Mouse (Mus musculus) stomach, embryonic 14.5 days (tissue): ENCODE results near the gene Acap1. TPM values are rescaled to one million over a fixed set of nuclear protein-coding genes. Genes with fewer than 3 reads are reported as not detected.
"Not testable (repeated sequence)": the region's sequence is repeated elsewhere in the genome, so short reads cannot be mapped to it uniquely, and the experiment has no call there.

Experiments
- ATAC-seq: fragments of 200-750 bp; cut with Nextera tagmentation; 2 replicates; pipeline ENCODE4 v1.8.0; 2017; ENCODE audit warnings: low read depth, moderate TSS enrichment; ENCODE audit not compliant: insufficient number of reproducible peaks, insufficient read depth, low FRiP score
- H3K27ac ChIP-seq: fragments of 300-500 bp; sonication (generic); 2 replicates; pipeline ENCODE4 v1.5.1; 2014; ENCODE audit warnings: mild to moderate bottlenecking, low read length, moderate library complexity, mixed read lengths
- H3K27me3 ChIP-seq: fragments of 300-500 bp; sonication (generic); 2 replicates; pipeline ENCODE4 v1.6.1; 2014; ENCODE audit warnings: low read length, control low read depth, mixed read lengths; ENCODE audit not compliant: control insufficient read depth, insufficient read depth
- H3K36me3 ChIP-seq: fragments of 300-500 bp; sonication (generic); 2 replicates; pipeline ENCODE4 v1.6.1; 2014; ENCODE audit warnings: mild to moderate bottlenecking, control low read depth, low read length, moderate library complexity, mixed read lengths; ENCODE audit not compliant: control insufficient read depth, insufficient read depth
- H3K4me1 ChIP-seq: fragments of 300-500 bp; sonication (generic); 2 replicates; pipeline ENCODE4 v1.6.1; 2014; ENCODE audit warnings: low read length, control low read depth, mixed read lengths; ENCODE audit not compliant: control insufficient read depth, insufficient read depth
- H3K4me2 ChIP-seq: fragments of 300-500 bp; sonication (generic); replicated peaks from 2 replicates; pipeline ENCODE4 v1.6.1; 2014; ENCODE audit warnings: low read depth, low read length, control low read depth
- H3K4me3 ChIP-seq: fragments of 300-500 bp; sonication (generic); 2 replicates; pipeline ENCODE4 v1.5.1; 2014; ENCODE audit warnings: low read depth, low read length, control low read depth
- H3K9ac ChIP-seq: fragments of 300-500 bp; sonication (generic); replicated peaks from 2 replicates; pipeline ENCODE4 v1.6.1; 2014; ENCODE audit warnings: low read depth, mild to moderate bottlenecking, control low read depth, low read length, moderate library complexity, mixed read lengths
- H3K9me3 ChIP-seq: fragments of 300-500 bp; sonication (generic); 2 replicates; pipeline ENCODE4 v1.6.1; 2016; ENCODE audit warnings: low read depth, low read length, control low read depth; ENCODE audit not compliant: control insufficient read depth
- WGBS: fragments of 180-500 bp; shearing (Covaris S2); extraction: QIAGEN DNeasy Blood & Tissue Kit; methylation state at CpG from one replicate; pipeline ENCODE4 v1.1.7; 2014; 5-methylcytosine and 5-hydroxymethylcytosine counted together
- polyA plus RNA-seq: library from polyadenylated mRNA; unstranded; fragments of >200 nt; fragmentation: Nextera tagmentation; extraction: Ambion mirVana; gene quantifications from 2 replicates; pipeline ENCODE4 v1.2.1, GENCODE M21; 2014

Acap1 gene
- polyA plus RNA-seq, 1 experiment from 2014 or later: 3.5 TPM

DNA sequence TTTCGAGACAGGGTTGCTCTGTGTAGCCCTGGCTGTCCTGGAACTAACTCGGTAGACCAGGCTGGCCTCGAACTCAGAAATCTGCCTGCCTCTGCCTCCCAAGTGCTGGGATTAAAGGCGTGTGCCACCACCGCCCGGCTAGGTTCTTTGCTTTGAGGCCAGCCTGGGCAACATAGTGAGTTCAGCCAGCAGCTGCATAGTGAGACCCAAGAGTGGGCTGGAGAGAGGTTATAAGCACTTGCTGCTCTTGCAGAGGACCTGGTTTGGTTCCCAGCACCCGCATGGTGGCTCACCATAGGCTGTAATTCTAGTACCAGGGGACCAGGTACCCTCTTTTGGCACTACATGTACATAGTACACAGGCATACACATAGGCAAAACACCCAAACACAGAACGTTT lies 34.8 kb upstream of the Acap1 start:
- H3K9me3 ChIP-seq, H3K4me2 ChIP-seq, ATAC-seq, H3K27me3 ChIP-seq, H3K4me3 ChIP-seq, H3K27ac ChIP-seq, H3K4me1 ChIP-seq, H3K36me3 ChIP-seq, H3K9ac ChIP-seq: not testable (repeated sequence)
- WGBS: 87% methylated on average over 8 of the region's 8 CpGs

- Histone ChIP-seq H3K9ac (no peak overlapping the region), H3K4me3 (no peak overlapping the region), H3K4me2 (no peak overlapping the region), H3K4me1 (0 out of 2 replicates have a peak, but pooled peaks cover 4% of the 10 kb centered on the region), H3K36me3 (no peaks in the 10 kb centered on the region), H3K9me3 (no peaks in the 10 kb centered on the region), H3K27me3 (no peaks in the 10 kb centered on the region), H3K27ac (no peak overlapping the region)
- ATAC-seq: no peak
- WGBS: 39% methylated on average over 4 of the region's 4 CpGs
Observed at GRCm38 (mm10) chr11:69929712-69930111, 34.4 kb upstream of the Acap1 start.

DNA sequence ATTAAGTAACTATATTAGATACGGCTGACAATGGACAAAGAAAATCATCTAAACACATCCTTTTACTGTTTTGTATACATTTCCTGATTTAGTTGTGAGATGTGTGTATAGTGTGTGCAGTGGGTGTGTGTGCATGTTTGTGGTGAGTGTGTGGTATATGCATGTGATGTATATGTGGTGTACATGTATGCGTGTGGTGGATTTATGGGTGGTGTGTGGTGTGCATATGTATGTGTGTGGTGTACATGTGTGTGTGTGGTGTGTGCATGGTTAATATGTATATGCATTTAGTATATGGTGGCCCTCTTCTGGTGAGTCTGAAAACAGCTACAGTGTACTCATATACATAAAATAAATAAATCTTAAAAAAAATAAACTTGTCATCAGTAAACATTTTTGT lies 32.2 kb upstream of the Acap1 start:
- H3K36me3 ChIP-seq: no peaks in the 10 kb centered on the region
- 97% methylated on average over 2 of the region's 2 CpGs for whole genome bisulfite sequencing
- no peak overlapping the region for H3K9ac ChIP-seq
- H3K4me1 ChIP-seq: peaks cover 4% of the 10 kb centered on the region
- H3K4me2 ChIP-seq: no peak overlapping the region
- no peaks in the 10 kb centered on the region for H3K9me3 ChIP-seq
- no peak overlapping the region for H3K4me3 ChIP-seq
- 0 out of 2 replicates have a peak, but pooled peaks have one; percentile 28 for ATAC-seq
- H3K27me3 ChIP-seq: no peaks in the 10 kb centered on the region
- H3K27ac ChIP-seq: no peak overlapping the region

DNA sequence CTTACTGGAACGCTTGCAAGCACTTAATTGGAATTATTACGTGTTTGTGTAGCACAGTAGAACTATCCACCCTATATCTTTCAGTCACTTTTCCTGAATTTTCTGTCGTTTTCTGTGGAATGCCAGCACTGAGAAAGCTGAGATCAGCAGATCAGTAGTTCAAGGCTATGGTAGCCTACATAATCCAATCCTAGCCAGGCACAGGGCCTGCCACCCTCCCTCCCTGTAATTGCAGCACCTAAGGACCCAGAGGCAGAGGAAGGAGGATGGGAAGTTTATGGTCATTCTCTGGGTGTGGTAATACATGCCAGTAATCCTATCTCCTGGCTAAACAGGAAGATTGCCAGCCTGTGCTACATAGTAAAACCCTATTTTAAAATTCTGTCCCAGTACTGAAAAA lies 27.5 kb upstream of the Acap1 start:
- peaks cover 14% of the 10 kb centered on the region for H3K36me3 ChIP-seq
- H3K27me3 ChIP-seq: no peaks in the 10 kb centered on the region
- H3K4me3 ChIP-seq: no peak overlapping the region
- peak overlapping the region; percentile 50; the same call in 1 of the 2 replicates for H3K4me2 ChIP-seq
- peaks cover 16% of the 10 kb centered on the region for H3K4me1 ChIP-seq
- no peak for ATAC-seq
- H3K27ac ChIP-seq: peak overlapping the region; percentile 99; the same call in 1 of the 2 replicates
- no peaks in the 10 kb centered on the region for H3K9me3 ChIP-seq
- H3K9ac ChIP-seq: no peak overlapping the region; the same call in 1 of the 2 replicates
- 63% methylated on average over 3 of the region's 3 CpGs for WGBS

GRCm38 (mm10) chr11:69922012-69922756 lies 26.8 kb upstream of the Acap1 start:
- Histone ChIP-seq H3K27ac (peak overlapping the region; percentile 99), H3K4me3 (peak overlapping the region; percentile 98), H3K9ac (peak overlapping the region; percentile 60), H3K4me2 (peak overlapping the region; percentile 50), H3K36me3 (peaks cover 20% of the 10 kb centered on the region), H3K9me3 (no peaks in the 10 kb centered on the region), H3K4me1 (peaks cover 16% of the 10 kb centered on the region), H3K27me3 (no peaks in the 10 kb centered on the region)
- no peak for ATAC-seq
- WGBS: 3% methylated on average over 12 of the region's 12 CpGs

DNA sequence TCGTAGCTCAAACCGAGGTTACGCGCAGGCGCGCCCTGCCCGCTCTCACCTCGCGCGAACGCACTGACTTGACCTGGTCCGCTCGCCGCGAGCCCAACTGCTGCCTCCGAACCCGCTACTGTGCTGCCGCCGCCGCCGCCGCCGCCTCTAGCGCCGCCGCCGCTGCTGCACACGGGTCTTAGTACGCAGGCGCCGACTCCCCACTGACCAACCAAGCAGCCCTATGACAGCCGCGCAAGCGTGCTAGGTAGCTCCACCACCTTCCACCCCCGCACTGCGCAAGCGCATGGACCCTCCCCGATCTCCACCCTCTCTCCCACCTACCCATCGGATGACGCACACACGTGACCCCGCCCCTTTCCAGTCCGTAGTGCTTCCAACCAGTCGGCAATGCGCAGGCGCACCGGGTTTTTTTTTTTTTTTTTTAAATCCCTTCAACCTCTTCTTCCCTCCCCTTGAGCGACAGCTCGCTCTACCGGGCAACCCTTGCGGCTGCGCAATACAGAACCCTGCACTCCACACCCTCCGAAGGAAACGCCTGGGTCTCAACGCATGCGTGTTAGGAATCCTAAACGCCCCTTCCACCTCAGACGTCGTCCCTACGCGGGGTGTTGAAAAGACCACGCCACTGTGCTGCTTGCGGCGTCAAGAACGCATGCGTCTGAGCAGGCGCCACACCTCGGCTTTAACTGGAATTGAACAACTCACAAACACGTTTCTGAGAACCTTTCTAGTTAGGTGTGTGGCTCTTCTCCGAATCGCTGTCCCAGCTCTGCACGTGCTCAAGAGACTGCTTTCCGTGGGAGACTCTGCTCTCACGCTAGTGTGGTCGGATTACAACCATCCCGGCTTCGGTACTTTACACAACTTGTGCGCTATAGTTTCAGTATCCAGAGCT lies 26.0 kb upstream of the Acap1 start, which contains the start of gene Eif5a:
Gene Eif5a (minus strand): TSS at position 845 of the 898 bp plus-strand sequence.
- Histone ChIP-seq H3K27ac (peak within 1 kb of the TSS; percentile 99), H3K4me1 (peaks cover 16% of the 10 kb centered on the region), H3K9ac (peak within 1 kb of the TSS; percentile 97), H3K27me3 (no peaks in the 10 kb centered on the region), H3K36me3 (peaks cover 23% of the 10 kb centered on the region), H3K4me2 (peak within 1 kb of the TSS; percentile 50), H3K9me3 (no peaks in the 10 kb centered on the region), H3K4me3 (peak within 1 kb of the TSS; percentile 98)
- peak; percentile 95 for ATAC-seq
- WGBS: under 1% methylated on average over 70 of the region's 78 CpGs

DNA sequence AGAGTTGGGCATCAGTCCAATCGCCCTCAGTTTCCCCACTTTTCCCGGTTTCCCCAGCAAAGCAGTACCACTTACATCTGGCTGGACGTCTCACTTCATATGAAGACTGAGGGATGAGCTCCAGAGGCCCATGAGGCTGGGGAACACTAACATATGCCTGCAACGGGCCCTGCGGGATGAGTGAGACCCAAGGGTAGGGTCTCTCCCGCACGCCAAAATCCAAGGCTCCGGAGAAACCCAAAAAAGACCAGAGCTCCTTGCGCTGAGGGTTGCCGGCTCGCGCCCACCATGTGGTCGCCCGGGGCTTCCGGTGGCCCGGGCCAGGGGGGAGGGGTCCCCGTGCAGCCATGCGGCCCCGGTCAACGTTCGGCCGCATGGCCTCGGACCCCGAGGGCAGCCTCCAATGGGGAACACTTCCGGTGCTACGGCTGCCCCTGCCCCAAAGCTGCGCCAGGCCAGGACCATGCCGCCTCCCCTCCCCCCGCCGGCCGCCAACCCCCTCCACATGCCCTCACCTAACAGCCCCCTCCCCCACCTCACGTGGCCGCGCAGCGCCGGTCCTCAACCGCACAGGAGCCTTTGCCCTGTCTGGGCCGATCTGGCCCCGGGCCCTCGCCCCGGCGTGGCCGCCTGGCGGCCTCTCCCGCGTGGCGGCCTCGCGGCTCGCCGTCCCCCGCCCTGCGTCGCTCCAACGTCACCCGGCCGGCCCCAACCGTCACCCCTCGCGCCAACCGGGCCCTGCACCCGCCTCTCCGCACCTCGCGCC lies 25.1 kb upstream of the Acap1 start:
- Histone ChIP-seq H3K27me3 (no peaks in the 10 kb centered on the region), H3K36me3 (peaks cover 33% of the 10 kb centered on the region), H3K4me1 (peaks cover 25% of the 10 kb centered on the region), H3K4me2 (peak overlapping the region; percentile 44), H3K9me3 (no peaks in the 10 kb centered on the region), H3K4me3 (peak overlapping the region; percentile 98), H3K9ac (peak overlapping the region; percentile 97), H3K27ac (peak overlapping the region; percentile 96)
- peak; percentile 14 for ATAC-seq
- under 1% methylated on average over 60 of the region's 65 CpGs for WGBS
